Mouse (Mus musculus): Measurements from ENCODE around the gene Irs1.

DNA sequence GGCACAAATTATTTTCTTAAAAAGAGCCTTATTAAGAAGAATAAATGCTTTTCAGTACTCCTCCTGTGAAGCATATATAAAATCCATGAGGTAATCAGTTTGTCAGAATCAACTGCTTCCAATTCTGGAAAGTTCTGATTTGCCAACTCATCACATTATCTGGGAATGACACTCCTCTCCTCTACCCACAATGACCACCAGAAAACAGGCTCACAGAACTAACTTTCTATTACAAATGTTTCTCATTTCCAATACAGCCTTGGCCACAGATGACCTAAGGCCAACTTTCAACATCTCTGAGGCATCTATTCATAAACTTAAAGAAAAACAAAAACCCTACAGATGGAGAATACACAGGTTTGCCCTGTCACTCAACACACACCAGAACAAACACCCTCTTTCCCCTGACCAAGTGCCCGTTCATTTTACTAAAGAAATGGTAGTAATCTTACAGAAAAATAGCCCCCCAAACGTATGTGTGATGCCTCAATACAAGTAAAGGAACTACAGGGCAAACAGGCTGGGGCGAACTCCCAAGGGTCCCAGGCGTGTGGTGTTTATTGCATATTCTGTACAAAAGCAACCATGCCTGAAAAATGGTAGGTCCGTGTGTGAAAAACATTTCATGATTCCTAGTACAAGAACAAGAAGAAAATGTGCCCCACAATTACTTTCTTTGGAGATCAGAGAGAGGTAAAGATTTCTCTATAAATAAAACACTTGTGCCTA is 5.6 kb downstream of the Irs1 start:
- TF ChIP-seq CTCF (IDR thresholded peaks at IDR 0.05; ENCODE audit: insufficient read depth, low read length) (no peak), POLR2A (IDR thresholded peaks at IDR 0.05; ENCODE audit: borderline replicate concordance, extremely low read depth, low read depth, low read length) (no peak)
